Comparison of ENCODE assay signal across 12 mouse cellular contexts in genomic region chr16:93732875-93733569, GRCm38 (mm10). TPM values are rescaled to one million over a fixed set of nuclear protein-coding genes. Genes with fewer than 3 reads are reported as not detected.
DNase-seq lines count a peak whose midpoint lies in the region; ATAC-seq and TF ChIP-seq lines count a peak whose summit lies in the region.
"Had no signal": no experiment of that assay in that cellular context is flagged by ENCODE, and none has a peak within 500 bp of the region (broad histone marks: within the 10 kb centered on the region; RNA-seq: fewer than 3 reads in every experiment).

No protein-coding gene starts in this region.

- H3K27me3 ChIP-seq in liver, embryonic 13.5 days: no peaks in the 10 kb centered on the region
- H3K27me3 ChIP-seq in stomach, embryonic 16.5 days (ENCODE audit: control insufficient read depth, insufficient read depth, low read length): no peaks in the 10 kb centered on the region
- H3K27me3 ChIP-seq: CH12.LX; limb, embryonic 15.5 days had no signal

- 73% methylated on average over 18 of the region's 18 CpGs for WGBS in liver, embryonic 13.5 days (ENCODE audit: insufficient replicate concordance)
- 66% methylated on average over 18 of the region's 18 CpGs for WGBS in stomach, embryonic 16.5 days

- no peak for TF ChIP-seq CTCF in layer of hippocampus, adult 2 months (conservative IDR thresholded peaks at IDR 0.05)
- no peak for TF ChIP-seq CTCF in gastrocnemius, adult 2 months (IDR thresholded peaks at IDR 0.05)

- H3K9me3 ChIP-seq in liver, embryonic 13.5 days (replicated peaks): no peaks in the 10 kb centered on the region
- no peaks in the 10 kb centered on the region for H3K9me3 ChIP-seq in stomach, embryonic 16.5 days (replicated peaks; ENCODE audit: control insufficient read depth, low read length)
- H3K9me3 ChIP-seq: limb, embryonic 15.5 days had no signal

- no peak for DNase-seq in layer of hippocampus, adult 2 months (ENCODE audit: low spot score in 2 of 2)
- DNase-seq in layer of hippocampus, postnatal 14 days (ENCODE audit: low spot score in 2 of 2): no peak
- peak; percentile 84 for DNase-seq in gastrocnemius, adult 2 months
- no peak for DNase-seq in liver, embryonic 13.5 days
- no peak for DNase-seq in left cerebral cortex, postnatal 14 days (ENCODE audit: low spot score in 2 of 2)
- DNase-seq in neural tube, embryonic 10.5 days (ENCODE audit: extremely low spot score, low spot score): no peak
- DNase-seq: kidney, postnatal 36 days had no signal

- H3K36me3 ChIP-seq in liver, embryonic 13.5 days: peaks cover 9% of the 10 kb centered on the region; the same call in 1 of the 2 replicates
- H3K36me3 ChIP-seq in stomach, embryonic 16.5 days (ENCODE audit: control insufficient read depth, insufficient read depth, low read length): no peaks in the 10 kb centered on the region

- intact Hi-C loops in gastrocnemius, adult 2 months (cut with DNase I): no loop called here
- intact Hi-C loops in left cerebral cortex, postnatal 14 days (cut with DNase I): no loop called here

- peak; percentile 35 for ATAC-seq in liver, embryonic 13.5 days (ENCODE audit: low read depth)
- ATAC-seq in stomach, embryonic 16.5 days (ENCODE audit: insufficient read depth, low FRiP score): peak; percentile 18; the same call in 1 of the 2 replicates
- no peak for ATAC-seq in erythroblast, adult 5-6 weeks (replicated peaks; ENCODE audit: low FRiP score, poor library complexity, severe bottlenecking)
- ATAC-seq: hindbrain, embryonic 16.5 days had no signal

- peaks cover 49% of the 10 kb centered on the region for H3K4me1 ChIP-seq in liver, embryonic 13.5 days (replicated peaks)
- H3K4me1 ChIP-seq in stomach, embryonic 16.5 days (ENCODE audit: control insufficient read depth, insufficient read depth, low read length): peaks cover 12% of the 10 kb centered on the region

- no peak overlapping the region for H3K4me3 ChIP-seq in layer of hippocampus, adult 2 months
- H3K4me3 ChIP-seq in gastrocnemius, adult 2 months: no peak overlapping the region
- H3K4me3 ChIP-seq in liver, embryonic 13.5 days (replicated peaks): no peak overlapping the region
- no peak overlapping the region for H3K4me3 ChIP-seq in stomach, embryonic 16.5 days (replicated peaks; ENCODE audit: low read length)
- H3K4me3 ChIP-seq: limb, embryonic 15.5 days had no signal

- H3K9ac ChIP-seq in liver, embryonic 13.5 days: no peak overlapping the region
- H3K9ac ChIP-seq in stomach, embryonic 16.5 days (ENCODE audit: low read length): no peak overlapping the region
- H3K9ac ChIP-seq: limb, embryonic 15.5 days had no signal

- H3K4me2 ChIP-seq in liver, embryonic 13.5 days: no peak overlapping the region
- no peak overlapping the region for H3K4me2 ChIP-seq in stomach, embryonic 16.5 days (ENCODE audit: low read depth, low read length)
- H3K4me2 ChIP-seq: limb, embryonic 15.5 days had no signal

- H3K27ac ChIP-seq in layer of hippocampus, adult 2 months: peak overlapping the region; percentile 21; the same call in 1 of the 2 replicates
- H3K27ac ChIP-seq in gastrocnemius, adult 2 months: peak overlapping the region; percentile 93
- H3K27ac ChIP-seq in liver, embryonic 13.5 days: 0 out of 2 replicates have a peak overlapping the region, but pooled peaks have one; percentile 8
- peak overlapping the region; percentile 25; the same call in 1 of the 2 replicates for H3K27ac ChIP-seq in stomach, embryonic 16.5 days (ENCODE audit: low read length)
- H3K27ac ChIP-seq: limb, embryonic 15.5 days had no signal

RNA-seq across cellular contexts. Expression of gene Dop1b, which starts 21.3 kb away (rescaled TPM):
- total RNA-seq in layer of hippocampus, adult 2 months (2021): 100 to 1,000 TPM in 1 of 2 experiments, 10 to 100 TPM in 1; 98.8 to 108 TPM
- 100 to 1,000 TPM in 1 of 2 experiments, 10 to 100 TPM in 1; 98.2 to 104 TPM for total RNA-seq in layer of hippocampus, postnatal 14 days (2021)
- 10 to 100 TPM; 28.6 to 48.7 TPM for total RNA-seq in gastrocnemius, adult 2 months (2021)
- polyA plus RNA-seq in liver, embryonic 13.5 days (2015; fragmentation: Nextera tagmentation; extraction: Ambion mirVana): 8.7 and 10.3 TPM in 2 replicates
- polyA plus RNA-seq in stomach, embryonic 16.5 days (2015; fragmentation: Nextera tagmentation; extraction: Ambion mirVana): 27.8 and 35.6 TPM in 2 replicates
- total RNA-seq in erythroblast, adult 5-6 weeks (2015; ENCODE audit: low replicate concordance): 78.4 and 136 TPM in 2 replicates
- total RNA-seq in erythroblast, adult 5-6 weeks (2017; ENCODE audit: low replicate concordance): 84.1 and 125 TPM in 2 replicates
- 10 to 100 TPM; 81.0 to 93.6 TPM for total RNA-seq in left cerebral cortex, postnatal 14 days (2021)

RNA-seq across cellular contexts. Expression of gene Cbr3, which starts 50.0 kb away (rescaled TPM):
- 10 to 100 TPM; 16.8 to 19.0 TPM for total RNA-seq in layer of hippocampus, adult 2 months (2021)
- 10 to 100 TPM; 10.7 to 14.1 TPM for total RNA-seq in layer of hippocampus, postnatal 14 days (2021)
- total RNA-seq in gastrocnemius, adult 2 months (2021): 1 to 10 TPM; 1.8 to 2.3 TPM
- 0.16 and 0.28 TPM in 2 replicates for polyA plus RNA-seq in liver, embryonic 13.5 days (2015; fragmentation: Nextera tagmentation; extraction: Ambion mirVana)
- polyA plus RNA-seq in stomach, embryonic 16.5 days (2015; fragmentation: Nextera tagmentation; extraction: Ambion mirVana): 34.8 and 46.2 TPM in 2 replicates
- not detected in 2 replicates for total RNA-seq in erythroblast, adult 5-6 weeks (2015; ENCODE audit: low replicate concordance)
- total RNA-seq in erythroblast, adult 5-6 weeks (2017; ENCODE audit: low replicate concordance): not detected in 2 replicates
- total RNA-seq in left cerebral cortex, postnatal 14 days (2021): 10 to 100 TPM; 13.8 to 16.3 TPM

Comparison
In these comparisons a context has a peak if more than half of its experiments do, and no peak if none do; other contexts are left out.
1. H3K27ac ChIP-seq: peak in every context shown above with its lines; median percentile 93 in gastrocnemius, adult 2 months; 25 in stomach, embryonic 16.5 days; 21 in layer of hippocampus, adult 2 months; 8 in liver, embryonic 13.5 days.